Mouse (Mus musculus): ENCODE results near the gene Pibf1. TPM values are rescaled to one million over a fixed set of nuclear protein-coding genes. Genes with fewer than 3 reads are reported as not detected.

Gene Pibf1
- total RNA-seq, 4 experiments from 2014 or later, result 6.2 to 7.8 (median 7.3) TPM

GRCm38 (mm10) chr14:99265791-99266190, 166.6 kb downstream of the Pibf1 start:
- no peak for DNase-seq (ENCODE audit: low spot score)

DNA sequence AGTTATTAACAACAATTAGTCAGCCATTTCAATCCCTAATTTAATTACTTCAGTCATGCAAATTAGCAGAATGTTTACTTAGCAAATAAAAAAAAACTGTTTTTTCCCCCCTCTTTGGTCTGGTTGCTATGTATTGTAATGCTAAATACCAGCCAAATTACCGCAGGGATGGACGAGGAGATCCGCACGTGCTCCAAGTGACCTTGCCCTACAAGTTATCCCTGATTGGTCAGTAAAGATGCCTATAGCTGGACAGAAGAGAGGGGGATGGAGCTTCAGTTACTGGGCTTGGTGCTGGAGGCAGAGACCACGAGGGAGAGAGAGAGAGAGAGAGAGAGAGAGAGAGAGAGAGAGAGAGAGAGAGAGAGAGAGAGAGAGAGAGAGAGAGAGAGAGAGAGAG, 167.5 kb downstream of the Pibf1 start:
- DNase-seq (ENCODE audit: low spot score), result no peak

GRCm38 (mm10) chr14:99274056-99274455, 174.8 kb downstream of the Pibf1 start:
- no peak for DNase-seq (ENCODE audit: low spot score)

- DNase-seq (ENCODE audit: low spot score), result no peak
Observed at GRCm38 (mm10) chr14:99275827-99276226, 176.6 kb downstream of the Pibf1 start.

GRCm38 (mm10) chr14:99278312-99278711, 179.1 kb downstream of the Pibf1 start:
- DNase-seq (ENCODE audit: low spot score), result no peak

GRCm38 (mm10) chr14:99278763-99279486, 179.7 kb downstream of the Pibf1 start:
- DNase-seq (ENCODE audit: low spot score), result no peak

GRCm38 (mm10) chr14:99280399-99280798, 181.2 kb downstream of the Pibf1 start:
- no peak for DNase-seq (ENCODE audit: low spot score)

DNA sequence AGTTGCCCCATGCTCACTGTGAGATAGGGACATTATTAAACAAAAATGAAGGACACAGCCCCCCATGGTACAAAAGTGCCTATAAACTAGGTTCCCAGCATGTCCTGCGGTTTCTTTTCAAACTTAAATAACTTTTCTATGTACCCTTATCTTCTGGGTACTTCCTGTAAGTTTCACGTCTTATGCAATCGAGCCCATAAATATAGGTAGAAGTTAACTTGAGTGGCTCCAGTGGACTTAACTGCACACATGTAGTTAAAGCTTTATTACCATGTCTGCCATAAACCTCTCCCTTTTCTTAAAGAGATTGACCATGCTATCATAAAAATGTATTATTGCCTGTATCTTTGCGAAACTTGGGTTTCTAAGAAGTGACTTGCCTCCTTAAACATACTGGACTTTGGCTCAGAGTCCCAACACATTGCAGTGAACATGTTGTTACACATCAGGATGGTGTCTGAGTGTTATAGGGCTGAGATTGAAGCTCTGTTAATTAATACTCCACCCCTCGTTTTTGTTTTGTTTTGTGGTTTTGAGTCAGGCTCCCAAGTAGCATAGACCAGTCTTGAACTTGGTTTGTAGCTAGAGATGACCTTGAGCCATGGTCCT, 181.7 kb downstream of the Pibf1 start:
- no peak for DNase-seq (ENCODE audit: low spot score)

DNA sequence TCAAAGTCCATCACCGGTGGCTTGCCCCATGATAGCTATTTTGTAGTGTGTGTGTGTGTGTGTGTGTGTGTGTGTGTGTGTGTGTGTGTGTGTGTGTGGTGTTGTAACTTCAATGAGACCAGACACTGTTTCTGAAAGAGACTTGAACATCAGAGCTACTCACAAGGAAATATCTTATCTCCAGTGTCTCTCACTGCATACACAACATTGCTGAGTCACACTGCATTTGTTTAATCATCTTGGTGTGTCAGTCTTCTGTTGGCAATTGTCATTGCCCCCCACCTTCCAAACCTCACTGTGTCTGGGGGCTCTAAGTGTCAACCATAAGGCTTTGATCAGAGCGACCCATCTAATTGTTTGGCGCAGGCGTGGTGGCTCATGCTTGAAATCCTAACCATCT, 186.3 kb downstream of the Pibf1 start:
- DNase-seq (ENCODE audit: low spot score), result no peak

GRCm38 (mm10) chr14:99292176-99292575, 193.0 kb downstream of the Pibf1 start:
- no peak for DNase-seq (ENCODE audit: low spot score)

DNA sequence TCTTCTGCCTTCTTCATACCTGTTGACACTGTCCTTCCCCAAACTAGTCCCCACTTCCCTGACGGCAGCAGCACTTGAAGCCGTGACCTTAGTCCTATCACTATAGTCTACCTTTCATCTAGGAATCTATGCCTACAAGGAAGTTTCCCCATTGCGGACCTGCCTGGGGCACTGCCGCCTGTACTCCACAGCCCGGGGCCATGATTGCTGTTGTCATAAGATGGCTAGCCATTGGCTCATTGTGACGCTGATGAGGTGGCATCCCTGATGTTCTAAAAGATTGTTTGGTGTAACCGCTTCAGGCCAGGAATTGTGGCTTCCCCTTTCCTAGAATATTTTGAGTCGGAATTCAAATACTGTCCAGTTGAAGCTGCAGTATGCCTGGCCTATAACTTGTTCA, 195.2 kb downstream of the Pibf1 start:
- no peak for DNase-seq (ENCODE audit: low spot score)

- no peak for DNase-seq (ENCODE audit: low spot score)
Observed at GRCm38 (mm10) chr14:99295606-99296341, 196.6 kb downstream of the Pibf1 start.

DNA sequence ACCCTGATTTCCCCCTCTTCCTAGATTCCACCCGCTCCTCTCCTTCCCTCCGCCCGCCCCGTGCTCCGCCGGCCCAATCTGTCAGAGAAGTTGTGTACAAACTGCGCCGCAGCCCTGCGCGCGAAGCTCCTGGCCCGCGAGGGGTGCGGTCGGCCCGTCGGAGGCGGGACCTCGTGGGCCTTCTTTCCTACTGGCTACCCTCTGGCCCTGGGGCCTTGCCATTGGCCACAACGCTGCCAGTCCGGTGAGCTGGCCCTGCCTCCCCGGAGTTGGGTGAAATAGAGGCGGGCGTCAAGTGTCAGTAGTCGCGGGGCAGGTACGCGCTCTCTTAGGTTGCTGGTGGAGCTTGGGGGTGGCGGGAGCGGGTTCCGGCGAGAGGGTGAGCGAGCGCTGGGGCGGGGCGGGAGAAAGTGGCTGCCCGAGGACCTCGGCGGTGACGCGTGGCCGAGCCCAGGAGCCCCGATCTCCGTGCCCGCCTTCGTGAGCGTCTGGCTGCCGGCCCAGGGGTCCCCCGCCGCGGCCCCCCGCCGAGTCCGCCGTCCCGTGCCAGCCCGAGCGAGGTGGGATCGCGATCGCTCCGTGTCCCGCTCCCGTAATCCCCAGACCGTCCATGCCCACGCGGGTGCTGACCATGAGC, 199.3 kb downstream of the Pibf1 start, which contains the start of gene Klf5:
Gene Klf5 (plus strand): TSS at position 307 of the 637 bp plus-strand sequence.
- peak; percentile 91 for DNase-seq (ENCODE audit: low spot score)

- DNase-seq (ENCODE audit: low spot score), result peak; percentile 9
Observed at GRCm38 (mm10) chr14:99299022-99299481, 199.8 kb downstream of the Pibf1 start.

DNA sequence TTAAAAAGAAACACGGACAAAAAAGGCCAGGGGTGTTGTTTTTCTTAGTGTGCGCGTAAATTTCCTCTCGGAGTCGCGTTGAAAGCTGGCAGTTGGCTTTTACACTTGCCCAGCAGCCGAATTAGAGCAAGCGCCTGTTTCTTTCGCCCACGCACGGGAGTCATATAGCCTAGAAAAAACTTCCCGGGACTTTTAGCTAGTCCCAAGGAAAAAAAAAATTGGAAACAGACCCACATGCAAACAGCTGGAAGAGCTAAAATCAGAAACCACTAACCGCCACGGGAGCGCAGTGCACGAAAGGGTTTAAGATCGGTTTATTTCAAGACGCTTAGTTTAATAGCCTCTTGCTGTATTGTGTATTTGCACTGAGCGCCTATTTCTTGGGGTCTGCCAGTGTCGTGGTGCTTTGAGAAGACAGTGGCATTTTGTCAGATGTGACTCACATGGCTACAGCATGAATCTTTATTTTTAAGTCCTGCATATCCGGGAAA, 200.5 kb downstream of the Pibf1 start:
- DNase-seq (ENCODE audit: low spot score), result no peak

- DNase-seq (ENCODE audit: low spot score), result no peak
Observed at GRCm38 (mm10) chr14:99301472-99301871, 202.2 kb downstream of the Pibf1 start.

Other genes with a start within 250 kb of the Pibf1 start
- 1 to 10 TPM in 3 of 4 experiments, not detected in 1; 1.6 to 2.4 (median 2.2) TPM for gene Rpl36a-ps1, start 105.1 kb upstream of the Pibf1 start, total RNA-seq (2022)
- 10 to 100 TPM; 39.2 to 45.9 (median 42.5) TPM for gene Mzt1, start 53.3 kb upstream of the Pibf1 start, total RNA-seq (2022)
- gene Bora, start 53.2 kb upstream of the Pibf1 start, total RNA-seq (2022), result 1 to 10 TPM in 1 of 4 experiments, under 1 TPM in 3; 0.46 to 1.2 (median 0.69) TPM
- 10 to 100 TPM in 1 of 4 experiments, 1 to 10 TPM in 3; 8.7 to 11.0 (median 9.6) TPM for gene Dis3, start 346 bp downstream of the Pibf1 start, total RNA-seq (2022)
- gene Klf5, start 199.3 kb downstream of the Pibf1 start, total RNA-seq (2022), result 1 to 10 TPM in 1 of 4 experiments, under 1 TPM in 3; 0.50 to 1.1 (median 0.69) TPM